Mouse (Mus musculus): ENCODE measurements at regions not wholly inside any gene's neighbourhood (a gene's known extent, or its start where the extent isn't known, plus 50 kb on each side); places are given as distances from the start of the nearest gene placed in this dataset.

GRCm38 (mm10) chr3:63542638-63543408, 59.1 kb upstream of the Gm34302 start:
- DNase-seq: no peak

DNA sequence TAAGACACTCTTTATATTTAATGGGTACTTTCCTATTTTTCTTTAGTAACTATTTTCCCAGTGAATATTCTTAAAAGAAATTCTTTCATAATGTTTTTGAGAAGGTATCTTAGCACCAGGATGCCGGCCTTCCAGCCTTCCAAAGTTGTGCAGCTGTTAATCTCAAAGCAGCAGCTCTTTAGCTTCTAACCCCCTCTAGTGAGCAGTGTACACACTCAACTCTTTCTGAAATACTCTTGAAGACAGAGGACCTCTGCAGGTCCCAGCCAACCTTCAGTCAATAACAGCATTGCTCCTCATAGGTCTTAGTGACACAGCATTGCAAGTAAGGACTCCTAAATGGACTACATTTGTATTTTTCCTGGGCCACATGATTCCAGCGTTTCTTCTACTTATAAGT, 55.2 kb upstream of the Gm34302 start:
- no peak for DNase-seq

DNA sequence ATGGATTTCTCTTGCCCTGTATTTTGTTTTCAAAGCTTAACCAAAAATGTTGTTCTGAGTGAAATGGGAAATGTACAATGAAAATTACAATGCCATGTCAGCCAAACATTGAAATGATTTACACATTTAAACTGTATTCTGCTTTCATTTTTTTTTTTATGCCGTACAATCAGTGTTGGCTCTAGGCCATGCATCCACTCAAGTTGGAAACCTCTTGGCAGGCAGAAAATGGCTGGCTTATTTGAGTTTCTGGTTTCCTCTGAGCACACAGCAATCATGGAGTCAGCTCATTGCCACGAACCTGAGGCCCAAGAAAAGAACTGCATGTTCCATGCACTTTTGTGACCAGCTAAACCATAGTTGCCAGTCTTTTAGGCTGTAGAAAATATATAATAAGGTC, 50.5 kb upstream of the Gm34302 start:
- DNase-seq: no peak
